Mouse (Mus musculus) layer of hippocampus, adult 9-10 months (tissue): ENCODE results near the gene Rad1.
"Not testable (repeated sequence)": the region's sequence is repeated elsewhere in the genome, so short reads cannot be mapped to it uniquely, and the experiment has no call there.

Source experiments
- DNase-seq: peaks from one replicate; pipeline ENCODE4 v3.0.0; 2022; ENCODE audit warnings: low spot score

Gene Rad1

DNA sequence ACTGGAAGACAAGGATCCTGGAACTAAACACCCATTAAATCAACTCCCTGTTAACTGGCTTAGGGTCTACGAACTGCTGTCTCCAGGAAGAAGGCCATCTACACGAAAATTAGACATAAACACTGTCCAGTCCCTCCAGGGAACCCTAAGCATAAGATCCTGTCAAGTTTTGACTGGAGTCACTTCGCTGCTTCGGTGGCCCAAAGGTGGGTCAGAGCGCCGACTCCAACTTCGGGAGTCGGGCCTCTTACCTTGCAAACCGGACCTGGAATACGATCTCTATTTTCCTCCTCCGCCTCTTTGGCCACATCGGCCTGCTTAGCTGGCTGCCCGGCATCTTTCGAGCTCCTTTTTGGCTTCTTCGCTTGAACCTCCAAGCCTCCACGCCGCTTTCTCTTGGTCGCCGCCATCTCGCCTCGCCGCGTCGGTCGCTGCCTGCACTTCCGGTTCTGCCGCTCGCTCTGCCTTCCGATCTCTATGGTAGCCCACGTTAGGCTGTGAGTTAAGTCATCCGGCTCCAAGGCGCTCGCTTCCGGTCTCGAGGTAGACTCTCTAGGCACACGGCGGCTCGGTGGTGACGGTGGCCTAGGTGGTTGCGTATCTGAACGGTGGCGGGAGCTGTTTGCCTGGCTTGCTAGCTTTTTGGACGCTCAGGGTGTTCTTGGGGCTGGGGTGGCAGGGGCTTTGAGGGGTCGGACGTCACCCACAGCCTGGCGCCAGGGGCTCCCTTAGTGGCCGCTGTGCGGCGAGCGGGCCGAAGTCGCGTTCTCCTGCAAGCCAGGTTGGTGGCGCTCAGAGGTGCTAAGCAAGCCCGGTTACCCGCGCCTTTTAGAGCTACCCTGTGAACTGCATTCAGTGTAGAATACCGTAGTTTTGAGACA is at the start of gene Rad1, which contains the start of gene Brix1:
Gene Rad1 (plus strand): TSS at position 535 of the 881 bp plus-strand sequence.
Gene Brix1 (minus strand): TSS at position 464 of the 881 bp plus-strand sequence.
- peak; percentile 94 for DNase-seq

DNA sequence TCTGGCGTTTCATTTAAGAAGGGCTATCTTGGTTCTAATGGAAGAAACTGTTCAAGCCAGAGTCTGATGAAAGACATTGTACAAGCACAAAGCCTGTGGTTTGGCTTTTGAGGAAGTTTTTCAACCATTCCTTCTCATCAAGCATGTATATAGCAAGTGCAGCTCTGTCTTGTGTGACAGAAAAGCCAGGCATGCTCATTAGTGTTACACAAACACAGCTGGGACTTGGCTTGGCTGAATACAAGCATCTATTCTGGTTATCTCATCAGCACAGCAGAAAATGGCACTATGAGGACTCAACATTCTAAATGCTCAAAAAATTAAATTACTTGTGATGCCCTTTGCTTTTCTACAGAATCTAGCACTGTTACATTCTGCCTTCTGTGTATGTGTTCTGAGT is 48.9 kb upstream of the Rad1 start:
- DNase-seq: no peak

DNA sequence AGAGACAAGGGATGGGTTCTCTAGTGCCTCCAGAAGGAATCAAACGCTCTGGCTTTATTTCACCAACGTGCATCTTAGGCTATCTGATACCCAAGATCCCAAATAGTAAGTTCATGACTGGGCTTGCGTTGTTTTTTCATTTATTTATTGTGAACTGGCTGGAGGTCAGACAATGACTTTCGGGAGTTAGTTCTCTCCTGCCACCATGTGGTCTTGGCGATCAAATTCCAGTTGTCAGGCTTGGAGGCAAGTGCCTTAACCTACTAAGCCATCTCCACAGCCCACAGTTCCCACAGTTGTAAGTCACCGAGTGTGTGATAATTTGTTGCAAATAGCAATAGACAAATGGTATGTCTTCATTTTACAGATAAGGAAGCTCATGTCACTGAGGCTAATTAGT is 45.9 kb upstream of the Rad1 start:
- DNase-seq: no peak

DNA sequence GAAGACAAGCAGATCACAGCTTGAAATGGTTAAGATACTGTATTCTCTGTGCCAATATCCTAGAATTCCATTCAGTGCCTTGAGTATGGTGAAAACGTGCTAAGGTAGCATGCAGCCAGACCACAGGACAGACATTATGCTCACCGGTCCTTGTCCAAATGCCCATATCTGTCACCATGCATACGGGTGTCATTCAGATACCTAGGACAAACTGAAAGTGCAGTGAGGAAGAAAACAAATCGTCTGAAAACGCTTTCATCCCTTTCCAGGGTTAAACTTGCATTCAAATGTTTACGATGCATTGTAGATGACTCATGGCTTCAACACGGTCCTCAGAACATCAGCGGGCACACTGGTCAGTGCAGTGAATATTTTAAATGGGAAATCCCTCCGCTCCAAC is 44.3 kb upstream of the Rad1 start:
- DNase-seq: no peak

DNA sequence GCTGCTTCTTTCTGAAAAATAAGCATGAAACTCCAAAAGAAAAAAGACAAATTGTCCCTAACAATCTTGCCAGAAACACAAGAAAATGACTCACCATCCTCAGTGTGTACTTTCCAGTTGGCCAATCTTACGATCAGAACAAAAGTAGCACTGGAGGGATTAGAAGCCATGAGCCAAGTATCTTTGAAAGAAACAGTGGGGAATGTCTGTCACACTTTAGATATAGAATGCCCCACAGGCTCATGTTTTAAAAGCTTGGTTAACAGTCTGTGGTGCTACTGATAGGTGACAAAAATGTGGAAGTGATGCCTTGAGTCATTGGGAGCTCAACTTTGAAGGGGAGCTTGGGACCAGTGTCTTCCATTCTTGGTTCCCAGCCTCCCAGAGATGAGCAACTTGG is 43.5 kb upstream of the Rad1 start:
- no peak for DNase-seq

DNA sequence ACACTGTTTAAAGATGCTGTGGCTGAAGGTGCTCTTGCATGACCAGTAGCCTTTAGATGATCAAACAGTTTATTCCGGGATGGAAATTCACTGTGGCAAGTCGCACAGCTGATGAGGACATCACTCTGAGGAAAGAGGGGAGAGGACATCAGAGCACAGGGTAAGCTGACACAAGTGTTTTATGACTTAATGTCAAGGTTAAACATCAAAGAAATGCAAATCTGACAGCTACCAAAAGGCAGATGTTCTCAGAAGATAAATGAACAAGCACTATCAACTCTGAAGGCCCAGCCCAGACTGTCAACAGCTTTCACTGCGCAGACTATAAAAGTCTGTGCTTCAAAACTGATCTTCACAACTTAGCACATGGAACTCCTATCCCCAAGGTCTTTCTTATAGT is 38.7 kb upstream of the Rad1 start:
- DNase-seq: no peak

DNA sequence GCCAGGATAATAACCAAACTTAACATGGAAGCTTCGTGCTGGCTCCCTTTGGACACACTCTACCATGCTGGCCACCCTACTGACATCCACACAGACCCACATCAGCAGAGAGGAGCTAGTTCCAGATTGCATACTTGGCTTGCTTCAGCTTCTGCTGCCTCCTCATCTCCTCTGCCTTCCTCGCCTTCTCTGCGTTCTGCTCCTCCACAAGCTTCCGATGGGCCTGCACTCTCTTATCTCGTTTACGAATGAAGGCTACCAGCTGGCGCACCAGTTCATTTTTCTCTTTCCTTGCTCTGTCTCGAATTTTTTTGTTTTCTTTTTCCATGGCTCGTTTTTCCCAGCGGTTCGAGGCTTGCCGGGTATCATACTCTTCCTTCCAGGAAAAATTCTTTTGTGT is 24.8 kb upstream of the Rad1 start:
- no peak for DNase-seq

DNA sequence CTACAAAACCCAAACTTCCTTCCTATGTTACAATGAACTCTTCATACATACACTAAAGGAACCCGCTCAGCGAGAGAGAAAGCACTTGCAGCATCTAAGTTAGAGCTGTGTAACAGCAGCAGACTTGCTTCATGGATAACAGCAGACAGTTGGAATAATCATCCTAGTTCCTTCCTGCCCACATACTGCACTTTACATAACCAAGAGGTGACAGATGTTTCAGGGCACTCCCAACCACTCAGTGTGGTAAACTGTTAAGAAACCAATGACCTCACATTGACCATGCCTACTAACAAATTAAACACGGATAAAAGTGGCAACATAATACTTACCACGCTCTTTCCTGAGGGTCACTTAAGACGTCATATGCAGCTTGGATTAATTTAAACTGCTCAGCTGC is 22.3 kb upstream of the Rad1 start:
- no peak for DNase-seq

DNA sequence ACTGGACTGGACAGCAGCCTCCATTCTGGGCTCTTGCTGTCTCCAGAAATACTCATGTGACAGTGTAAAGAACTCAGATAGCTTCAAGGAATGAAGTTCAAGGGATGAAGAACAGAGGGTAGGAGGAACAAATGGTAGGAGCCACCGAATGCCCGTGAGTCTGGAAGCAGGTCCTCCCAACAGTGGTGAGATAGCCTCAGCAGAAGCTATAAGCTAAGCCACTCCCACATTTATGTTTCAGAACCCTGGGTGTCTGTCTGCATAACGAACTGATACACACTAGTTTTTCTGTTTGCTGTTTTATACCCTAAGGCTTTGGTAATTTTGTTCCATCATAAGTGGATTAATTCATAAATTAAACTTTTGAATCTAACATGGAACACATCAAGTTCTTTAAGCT is 21.1 kb upstream of the Rad1 start:
- no peak for DNase-seq

DNA sequence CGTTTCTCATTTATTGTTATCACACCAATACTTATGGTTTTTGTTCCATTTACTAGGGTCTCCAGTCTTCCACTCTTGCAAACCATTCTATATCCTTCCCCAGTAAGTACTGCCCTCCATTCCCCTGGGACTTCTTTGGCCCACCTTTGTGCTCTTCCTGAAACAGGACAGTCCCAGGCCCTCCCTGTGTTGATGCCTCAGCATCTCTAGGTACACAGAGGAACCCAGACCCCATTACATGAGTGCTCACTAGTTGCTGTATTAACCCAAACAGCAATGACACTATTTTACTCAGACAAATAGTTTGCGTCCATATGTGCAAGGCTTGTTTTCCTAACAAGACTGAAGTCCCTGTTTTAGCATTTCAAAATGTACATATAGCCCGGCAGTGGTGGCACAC is 17.1 kb upstream of the Rad1 start:
- no peak for DNase-seq

DNA sequence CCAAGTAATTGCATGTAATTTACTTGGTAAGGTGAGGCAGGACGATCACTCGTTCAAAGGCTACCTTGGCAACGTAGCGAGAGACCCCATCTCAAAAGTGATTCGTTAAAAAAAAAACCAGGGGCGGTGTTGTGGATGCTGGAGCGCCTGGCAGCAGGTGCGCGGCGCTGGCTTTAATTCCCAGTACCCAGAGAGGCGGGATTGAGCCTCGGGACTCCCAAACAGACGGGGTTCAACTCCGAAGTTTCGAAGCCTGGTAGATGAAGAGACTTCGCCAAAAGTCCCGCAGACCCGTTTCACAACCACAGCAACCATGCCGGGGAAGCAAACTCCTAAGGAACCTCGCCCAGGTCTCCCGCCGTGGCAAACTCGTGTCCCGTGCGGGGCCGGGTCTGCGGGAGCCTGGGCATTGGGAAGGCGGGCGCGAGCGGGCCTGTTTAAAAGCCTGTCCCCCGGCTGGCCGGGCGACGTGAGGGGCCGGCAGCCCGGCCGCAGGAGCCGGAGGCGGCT is 16.1 kb upstream of the Rad1 start:
- no peak for DNase-seq

DNA sequence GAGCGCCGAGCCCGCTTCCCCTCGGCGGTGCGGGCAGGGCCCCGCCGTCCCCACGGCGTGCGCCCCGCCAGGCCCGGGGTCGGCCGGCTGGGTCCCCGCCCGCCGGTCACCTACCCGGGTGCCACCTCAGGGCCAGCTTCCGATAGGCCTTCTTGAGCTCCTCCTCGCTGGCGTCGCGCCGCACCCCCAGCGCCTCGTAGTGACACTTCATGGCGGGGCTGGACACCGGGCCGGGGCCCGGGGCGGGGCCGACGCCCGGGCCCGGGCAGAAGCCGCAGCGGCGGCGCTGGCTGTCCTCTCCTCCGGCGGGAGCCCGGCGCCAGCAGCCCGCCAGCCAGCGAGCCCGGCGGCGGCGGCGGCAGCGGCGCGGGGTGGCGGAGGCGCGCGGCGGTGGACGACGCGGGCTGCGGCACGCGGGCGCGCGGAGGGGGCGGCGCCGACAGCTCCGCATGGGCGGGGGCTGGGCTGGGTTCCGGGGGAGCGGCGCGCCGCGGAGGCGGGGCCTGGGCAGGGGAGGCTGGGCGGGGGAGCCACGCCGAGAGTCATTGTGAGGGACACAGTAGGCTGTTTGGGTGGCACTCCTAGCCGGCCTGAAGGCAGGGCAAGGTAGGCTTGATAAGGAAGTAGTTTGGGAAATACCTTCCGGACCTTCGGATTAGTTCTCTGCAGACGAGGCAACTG is 15.5 kb upstream of the Rad1 start, which contains the start of gene Dnajc21:
Gene Dnajc21 (minus strand): TSS at position 366 of the 681 bp plus-strand sequence.
- DNase-seq: no peak

DNA sequence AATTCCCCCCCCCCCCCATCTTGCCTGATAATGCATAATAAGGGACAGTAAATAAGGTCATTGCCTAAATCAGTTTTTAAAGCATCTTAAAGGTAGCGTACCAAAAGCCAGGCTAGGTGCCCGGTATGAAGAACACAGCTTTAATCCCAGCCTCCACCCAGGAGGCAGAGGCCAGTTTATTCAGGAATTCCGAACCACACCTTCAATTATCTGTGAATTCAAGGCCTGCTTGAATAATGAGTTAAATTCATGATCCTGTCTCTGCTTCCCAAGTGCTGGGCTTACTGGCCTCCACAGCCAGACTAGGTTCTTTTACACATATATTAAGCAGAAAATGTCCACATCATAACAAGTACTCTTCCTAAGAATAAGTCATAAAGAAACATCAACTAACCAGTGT is 14.9 kb upstream of the Rad1 start:
- DNase-seq: no peak

DNA sequence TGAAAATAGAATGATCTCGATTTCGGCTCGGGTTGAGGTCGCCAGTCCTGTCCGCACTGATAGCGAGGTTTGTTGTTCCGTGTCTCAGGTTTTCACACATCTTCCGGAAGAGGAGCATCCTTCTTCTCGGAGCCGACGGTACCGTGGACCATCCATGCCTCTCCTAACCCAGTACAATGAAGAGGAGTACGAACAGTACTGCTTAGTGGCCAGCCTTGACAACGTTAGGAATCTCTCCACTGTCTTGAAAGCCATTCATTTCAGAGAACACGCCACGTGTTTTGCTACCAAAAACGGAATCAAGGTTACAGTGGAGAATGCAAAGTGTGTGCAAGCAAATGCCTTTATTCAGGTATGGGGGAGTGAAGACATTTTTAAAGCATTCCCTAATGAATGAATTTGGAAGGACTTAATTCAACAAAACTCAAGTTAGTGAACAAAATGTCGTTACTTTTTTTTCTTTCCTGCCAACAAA is 584 bp downstream of the Rad1 start:
- DNase-seq: no peak

DNA sequence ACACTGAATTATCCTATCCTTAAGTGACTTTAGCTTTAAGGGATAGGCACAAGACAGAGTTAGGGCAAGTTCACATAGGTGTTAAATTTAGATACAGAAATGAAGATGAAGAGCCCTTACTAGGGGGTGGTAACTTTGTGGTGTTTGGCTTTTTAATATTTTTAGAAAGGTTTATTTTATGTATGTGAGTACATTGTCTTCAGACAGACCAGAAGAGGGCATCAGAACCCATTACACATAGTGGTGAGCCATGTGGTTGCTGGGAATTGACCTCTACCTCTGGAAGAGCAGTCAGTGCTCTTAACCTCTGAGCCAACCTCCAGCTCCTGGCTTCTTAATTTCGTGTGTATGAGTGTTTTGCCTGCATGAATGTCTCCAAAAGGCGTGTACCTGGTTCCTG is 1.4 kb downstream of the Rad1 start:
- DNase-seq: no peak

DNA sequence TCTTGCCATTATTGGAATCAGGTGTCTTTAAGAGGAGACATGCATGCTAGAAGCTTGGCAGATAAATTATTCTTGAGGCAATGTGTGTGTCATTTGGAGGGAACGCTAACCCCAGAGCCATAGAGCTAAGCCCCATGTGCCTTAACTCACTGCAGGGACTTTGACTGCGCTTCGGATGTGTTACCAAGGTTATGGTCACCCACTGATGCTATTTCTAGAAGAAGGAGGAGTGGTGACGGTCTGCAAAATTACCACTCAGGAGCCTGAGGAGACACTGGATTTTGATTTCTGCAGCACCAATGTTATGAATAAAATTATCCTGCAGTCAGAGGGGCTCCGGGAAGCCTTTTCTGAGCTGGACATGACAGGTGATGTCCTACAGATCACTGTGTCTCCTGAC is 4.3 kb downstream of the Rad1 start:
- DNase-seq: no peak

DNA sequence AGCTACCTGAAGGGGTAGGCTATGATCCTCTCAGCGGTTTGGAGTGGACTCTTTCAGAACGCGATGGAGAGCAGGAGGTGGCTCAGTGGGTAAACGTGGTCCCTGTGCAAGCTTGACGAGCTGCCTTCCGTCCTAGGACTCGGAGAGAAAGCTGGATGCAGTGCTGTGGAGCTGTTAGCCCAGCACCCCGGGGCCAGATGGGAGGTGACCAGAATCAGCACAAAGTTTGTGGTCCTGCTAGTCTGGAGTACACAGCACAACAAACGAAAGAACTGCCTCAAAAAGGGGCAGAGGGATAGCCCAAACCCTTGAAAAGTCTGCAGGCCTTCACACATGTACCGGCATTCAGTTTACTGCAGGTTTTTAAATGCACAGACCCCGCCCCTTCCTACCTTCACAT is 10.1 kb downstream of the Rad1 start:
- no peak for DNase-seq

DNA sequence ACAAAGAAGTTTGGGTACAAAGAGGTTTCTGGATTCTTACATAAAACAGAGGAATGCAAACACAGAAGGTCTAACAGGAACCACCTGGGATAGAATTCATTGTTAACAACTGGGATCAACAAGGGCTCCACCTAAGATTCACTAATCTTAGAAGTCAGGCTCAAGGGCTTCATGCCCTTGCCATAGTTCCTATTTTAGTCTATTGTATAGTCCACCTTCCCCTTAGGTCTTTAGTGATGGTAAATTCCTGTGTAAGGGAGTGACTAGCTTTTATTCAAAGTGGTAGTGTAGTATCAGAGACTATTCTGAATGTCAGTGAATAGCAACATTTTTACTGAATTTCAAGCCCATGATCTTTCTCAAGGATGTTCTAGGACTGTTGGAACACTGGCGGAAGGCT is 10.9 kb downstream of the Rad1 start:
- not testable (repeated sequence) for DNase-seq

DNA sequence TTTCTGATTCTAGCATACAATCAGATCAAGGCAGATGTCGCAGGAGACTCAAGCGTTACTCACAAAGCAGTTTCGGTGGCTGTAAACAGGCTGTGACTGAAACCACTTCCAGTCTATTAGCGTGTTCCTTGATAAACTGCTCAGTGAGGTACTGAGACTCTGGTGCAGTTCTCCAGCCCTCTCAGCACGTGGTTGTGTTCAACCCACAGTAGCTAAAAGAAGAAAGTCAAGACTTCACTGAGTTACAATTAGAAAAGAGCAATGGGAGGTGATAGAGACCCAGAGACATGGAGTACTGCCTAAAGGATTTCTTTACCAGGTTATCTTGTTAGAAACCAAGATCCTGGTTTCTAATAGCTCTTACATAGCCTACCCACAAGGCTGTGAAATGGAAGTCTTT is 13.8 kb downstream of the Rad1 start:
- no peak for DNase-seq

DNA sequence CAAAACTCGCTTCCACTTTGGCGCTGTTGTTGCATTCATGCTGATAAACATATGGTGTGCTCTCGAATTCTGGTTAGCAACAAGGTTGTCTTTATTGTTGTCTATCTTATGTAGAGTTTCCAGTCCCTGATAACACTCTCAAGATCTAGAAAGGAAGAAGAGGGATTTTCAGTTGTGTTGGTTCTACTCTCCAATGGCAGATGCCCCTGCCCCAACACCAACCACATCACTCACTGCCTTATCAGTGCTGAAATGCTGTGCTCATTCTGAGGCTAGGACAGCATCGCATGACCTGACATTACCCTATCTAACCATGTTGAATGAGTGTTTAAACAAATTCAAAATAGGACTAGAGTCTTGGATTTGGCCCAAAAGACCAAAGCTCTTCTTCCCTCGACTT is 14.2 kb downstream of the Rad1 start:
- no peak for DNase-seq

DNA sequence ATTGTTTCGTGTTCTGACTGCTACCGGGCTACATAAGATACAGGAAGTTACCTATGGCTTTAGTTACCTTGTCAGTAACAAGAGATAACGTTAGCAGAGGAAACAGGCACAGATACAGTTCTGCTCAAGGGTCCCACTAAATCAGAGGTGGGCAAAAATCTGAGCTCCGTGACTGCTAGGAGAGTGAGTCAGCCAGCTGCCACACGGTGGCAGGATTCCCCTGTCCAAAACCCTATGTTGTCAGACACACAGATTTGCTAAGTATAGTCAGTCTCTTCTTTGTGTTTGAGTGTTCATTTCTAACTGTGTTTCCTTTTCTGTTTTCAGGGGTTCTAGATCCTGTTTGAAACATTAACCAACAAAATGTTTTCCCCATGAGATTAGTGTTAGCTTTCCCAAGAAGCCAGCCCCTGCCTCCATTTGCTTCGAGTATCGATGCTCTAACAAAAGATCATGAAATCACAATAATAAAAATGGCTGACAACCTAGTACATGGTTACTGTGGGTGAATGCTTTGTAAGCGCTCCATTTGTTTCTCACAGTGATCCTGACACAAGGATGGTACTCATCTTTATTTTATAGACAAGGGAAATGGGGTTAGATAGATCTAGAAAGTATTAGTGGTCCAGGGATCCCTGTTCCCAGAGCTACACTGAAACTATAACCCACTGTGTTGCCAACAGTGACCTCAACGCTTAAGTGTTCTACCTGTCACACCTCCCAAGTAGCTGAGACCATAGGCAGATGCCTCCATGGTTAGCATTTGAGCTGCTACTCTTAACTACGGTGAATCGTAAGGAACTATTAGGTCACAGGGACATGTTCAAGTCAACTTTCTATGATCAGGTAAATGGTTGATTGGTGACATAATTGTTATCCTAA is 15.3 kb downstream of the Rad1 start:
- DNase-seq: peak; percentile 30

DNA sequence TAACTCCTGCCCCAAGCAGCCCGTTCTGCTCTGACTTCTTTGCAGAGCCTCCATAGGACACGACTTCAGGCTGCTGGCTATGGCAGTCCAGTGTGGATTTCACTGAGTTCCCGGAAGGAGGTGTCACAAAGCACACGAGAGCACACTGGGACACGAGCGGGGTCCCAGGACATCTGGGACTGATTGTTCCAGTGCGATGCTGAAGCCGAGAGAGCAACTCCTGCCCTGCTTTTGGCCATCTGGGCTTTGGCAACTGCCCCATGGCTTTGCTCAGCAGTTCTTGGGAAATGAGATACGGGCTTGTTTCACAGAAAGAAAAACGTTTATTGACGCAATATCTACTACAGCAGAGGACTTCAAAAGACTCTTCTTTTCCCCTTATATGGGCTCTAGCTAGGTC is 20.3 kb downstream of the Rad1 start:
- no peak for DNase-seq
